Mouse (Mus musculus): ENCODE results near the gene Dpagt1. TPM values are rescaled to one million over a fixed set of nuclear protein-coding genes. Genes with fewer than 3 reads are reported as not detected.

The Dpagt1 gene
- polyA plus RNA-seq, 1 experiment: 23.6 TPM

DNA sequence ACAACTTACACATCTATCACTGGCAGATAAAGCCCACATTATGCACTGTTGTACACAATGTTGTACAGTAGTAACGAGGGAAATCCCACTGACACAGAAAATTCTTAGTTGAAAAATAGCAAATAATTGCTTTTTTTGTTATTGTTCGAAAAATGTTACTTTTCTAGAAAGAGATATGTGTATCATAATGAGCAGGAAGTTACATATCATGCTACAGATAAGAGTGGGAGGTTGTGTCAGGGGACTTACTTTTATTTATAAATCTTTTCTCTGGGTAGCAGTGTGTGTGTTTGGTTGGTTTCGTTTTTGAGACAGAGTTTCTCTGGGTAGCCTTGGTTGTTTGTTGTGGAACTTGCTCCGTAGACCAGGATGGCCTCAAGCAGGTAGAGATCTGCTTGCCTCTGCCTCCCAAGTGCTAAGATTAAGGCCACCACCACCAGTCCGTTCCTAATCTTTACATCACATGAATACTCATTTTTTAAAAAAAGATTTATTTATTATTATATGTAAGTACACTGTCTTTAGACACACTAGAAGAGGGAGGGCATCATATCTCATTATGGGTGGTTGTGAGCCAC, 52.4 kb downstream of the Dpagt1 start:
- no peaks in the 10 kb centered on the region for H3K4me1 ChIP-seq (ENCODE audit: control insufficient read depth, insufficient read depth, low read length)
- no peaks in the 10 kb centered on the region for H3K27me3 ChIP-seq (ENCODE audit: control insufficient read depth, insufficient read depth, low read length)
- DNase-seq: no peak
- no peak overlapping the region for H3K27ac ChIP-seq (ENCODE audit: insufficient read depth, low read length)
- 87% methylated on average over 5 of the region's 5 CpGs for WGBS
- no peak overlapping the region for H3K4me3 ChIP-seq (replicated peaks; ENCODE audit: insufficient read depth, low read depth, low read length)
- no peak for TF ChIP-seq POLR2A (IDR thresholded peaks at IDR 0.05; ENCODE audit: borderline replicate concordance, insufficient read depth, low read length)

DNA sequence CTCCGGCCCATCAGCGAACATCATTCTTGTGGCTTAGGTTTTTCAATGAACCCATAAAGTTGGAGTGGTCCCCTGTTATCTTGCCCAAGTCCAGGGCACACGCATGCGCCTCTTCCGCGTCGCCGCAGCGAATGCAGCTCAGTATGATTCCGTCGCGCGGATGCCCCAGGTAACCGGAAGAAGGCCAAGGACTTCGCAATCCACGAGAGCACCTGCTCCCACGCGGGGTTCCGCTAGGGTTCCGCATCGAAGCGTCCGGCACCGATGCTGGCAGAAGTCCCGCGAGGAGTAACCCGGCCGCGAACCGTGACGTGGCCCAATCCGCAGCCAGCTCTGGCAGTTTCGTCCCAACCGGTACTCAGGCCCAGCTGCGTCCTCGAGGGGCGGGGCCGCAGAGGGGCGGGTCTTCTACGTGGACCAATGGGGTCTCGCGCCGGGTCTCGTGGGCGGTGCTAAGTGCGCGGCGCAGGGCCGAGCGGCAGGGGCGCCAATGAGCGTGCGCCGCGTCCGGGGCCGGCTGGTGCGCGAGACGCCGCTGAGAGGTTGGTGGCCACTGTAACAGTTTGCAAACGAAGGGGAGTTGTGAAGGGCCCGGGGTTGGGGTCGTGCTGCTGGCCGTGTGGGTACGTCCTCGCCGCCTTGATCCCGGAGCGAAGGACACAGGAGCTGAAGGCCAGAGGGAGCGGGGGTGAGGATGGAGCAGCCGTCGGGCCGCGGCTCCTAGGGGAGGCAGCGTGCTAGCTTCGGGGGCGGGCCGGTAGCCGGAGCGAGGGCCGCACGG, 53.4 kb downstream of the Dpagt1 start, which contains the start of gene Hyou1:
Hyou1 (plus strand) TSS at position 437 of the 781 bp plus-strand sequence.
- no peak for TF ChIP-seq CTCF (IDR thresholded peaks at IDR 0.05; ENCODE audit: borderline replicate concordance, insufficient read depth, low read depth, low read length)
- TF ChIP-seq POLR2A (IDR thresholded peaks at IDR 0.05; ENCODE audit: borderline replicate concordance, insufficient read depth, low read length): peak; percentile 73; the same call in 1 of the 2 replicates

DNA sequence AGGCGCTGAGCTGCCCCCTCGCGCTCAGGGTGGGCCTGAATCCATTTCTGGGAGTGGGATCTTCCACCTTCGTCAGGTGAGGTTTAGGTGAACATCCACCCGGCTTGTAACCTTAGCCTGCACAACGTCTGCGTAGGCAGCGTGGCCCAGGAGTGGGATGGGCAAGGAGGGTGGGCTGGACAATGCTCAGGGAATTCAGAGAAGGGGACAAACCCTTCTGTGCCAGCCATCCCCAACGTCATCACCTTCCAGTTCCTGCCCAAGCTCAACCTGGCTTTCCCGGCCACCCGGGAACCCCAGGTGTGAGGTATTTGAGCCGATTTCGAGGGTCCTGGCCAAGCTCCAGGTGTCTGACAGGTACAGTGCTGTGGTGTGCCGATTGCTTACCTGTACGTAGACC, 54.0 kb downstream of the Dpagt1 start:
- no peak for TF ChIP-seq CTCF (IDR thresholded peaks at IDR 0.05; ENCODE audit: borderline replicate concordance, insufficient read depth, low read depth, low read length)
- no peak for TF ChIP-seq POLR2A (IDR thresholded peaks at IDR 0.05; ENCODE audit: borderline replicate concordance, insufficient read depth, low read length)

More for the DNA sequence above, 53.4 kb downstream of the Dpagt1 start, which contains the start of gene Hyou1:
- Histone ChIP-seq H3K4me1 (ENCODE audit: control insufficient read depth, insufficient read depth, low read length) (no peaks in the 10 kb centered on the region), H3K27me3 (ENCODE audit: control insufficient read depth, insufficient read depth, low read length) (no peaks in the 10 kb centered on the region), H3K4me3 (replicated peaks; ENCODE audit: insufficient read depth, low read depth, low read length) (peak within 1 kb of the TSS; percentile 79), H3K27ac (ENCODE audit: insufficient read depth, low read length) (peak within 1 kb of the TSS; percentile 11; the same call in 1 of the 2 replicates)
- peak; percentile 99 to 100 for DNase-seq
- under 1% methylated on average over 83 of the region's 83 CpGs for WGBS

More for the DNA sequence above, 54.0 kb downstream of the Dpagt1 start:
- H3K27ac ChIP-seq (ENCODE audit: insufficient read depth, low read length): peak overlapping the region; percentile 9; the same call in 1 of the 2 replicates
- peak overlapping the region; percentile 79 for H3K4me3 ChIP-seq (replicated peaks; ENCODE audit: insufficient read depth, low read depth, low read length)
- 4% methylated on average over 15 of the region's 15 CpGs for WGBS
- peak in 1 of 2 experiments; percentile 47 for DNase-seq
- no peaks in the 10 kb centered on the region for H3K27me3 ChIP-seq (ENCODE audit: control insufficient read depth, insufficient read depth, low read length)
- no peaks in the 10 kb centered on the region for H3K4me1 ChIP-seq (ENCODE audit: control insufficient read depth, insufficient read depth, low read length)

Other genes with a start within 250 kb of the Dpagt1 start
- gene Mfrp, start 224.3 kb upstream of the Dpagt1 start, polyA plus RNA-seq (2012; rRNA removed): 2.7 and 7.3 TPM in 2 replicates
- gene C1qtnf5, start 218.8 kb upstream of the Dpagt1 start, polyA plus RNA-seq (2012; rRNA removed): 26.0 and 29.1 TPM in 2 replicates
- 0.41 and 0.75 TPM in 2 replicates for gene Gm49380, start 212.5 kb upstream of the Dpagt1 start, polyA plus RNA-seq (2012; rRNA removed)
- gene Rnf26, start 212.5 kb upstream of the Dpagt1 start, polyA plus RNA-seq (2012; rRNA removed): 31.2 and 34.0 TPM in 2 replicates
- gene Mcam, start 191.6 kb upstream of the Dpagt1 start, polyA plus RNA-seq (2012; rRNA removed): 57.0 and 61.8 TPM in 2 replicates
- 14.5 and 15.3 TPM in 2 replicates for gene Cbl, start 92.0 kb upstream of the Dpagt1 start, polyA plus RNA-seq (2012; rRNA removed)
- 3.7 and 7.0 TPM in 2 replicates for gene Ccdc153, start 85.3 kb upstream of the Dpagt1 start, polyA plus RNA-seq (2012; rRNA removed)
- 0.08 and 0.19 TPM in 2 replicates for gene Pdzd3, start 74.5 kb upstream of the Dpagt1 start, polyA plus RNA-seq (2012; rRNA removed)
- gene Nlrx1, start 57.4 kb upstream of the Dpagt1 start, polyA plus RNA-seq (2012; rRNA removed): 7.9 and 9.9 TPM in 2 replicates
- 105 and 120 TPM in 2 replicates for gene Abcg4, start 37.4 kb upstream of the Dpagt1 start, polyA plus RNA-seq (2012; rRNA removed)
- gene Hinfp, start 20.3 kb upstream of the Dpagt1 start, polyA plus RNA-seq (2012; rRNA removed): 35.8 and 36.0 TPM in 2 replicates
- 112 and 113 TPM in 2 replicates for gene C2cd2l, start 5.7 kb upstream of the Dpagt1 start, polyA plus RNA-seq (2012; rRNA removed)
- gene H2afx, start 8.7 kb downstream of the Dpagt1 start, polyA plus RNA-seq (2012; rRNA removed): 63.1 and 63.5 TPM in 2 replicates
- gene Hmbs, start 18.2 kb downstream of the Dpagt1 start, polyA plus RNA-seq (2012; rRNA removed): 32.2 and 35.4 TPM in 2 replicates
- 58.4 and 60.9 TPM in 2 replicates for gene Vps11, start 35.7 kb downstream of the Dpagt1 start, polyA plus RNA-seq (2012; rRNA removed)
- gene Hyou1, start 53.5 kb downstream of the Dpagt1 start, polyA plus RNA-seq (2012; rRNA removed): 53.2 and 55.0 TPM in 2 replicates
- gene Slc37a4, start 70.8 kb downstream of the Dpagt1 start, polyA plus RNA-seq (2012; rRNA removed): 49.8 and 52.2 TPM in 2 replicates
- gene Rps25, start 81.1 kb downstream of the Dpagt1 start, polyA plus RNA-seq (2012; rRNA removed): 434 and 456 TPM in 2 replicates
- gene Trappc4, start 81.6 kb downstream of the Dpagt1 start, polyA plus RNA-seq (2012; rRNA removed): 97.9 and 103 TPM in 2 replicates
- 50.1 and 53.2 TPM in 2 replicates for gene Ccdc84, start 92.5 kb downstream of the Dpagt1 start, polyA plus RNA-seq (2012; rRNA removed)
- not detected in 2 replicates for gene Foxr1, start 115.1 kb downstream of the Dpagt1 start, polyA plus RNA-seq (2012; rRNA removed)
- 0.13 TPM in 1 of 2 replicates, not detected in the other for gene Upk2, start 129.0 kb downstream of the Dpagt1 start, polyA plus RNA-seq (2012; rRNA removed)
- 22.0 and 22.3 TPM in 2 replicates for gene Bcl9l, start 156.8 kb downstream of the Dpagt1 start, polyA plus RNA-seq (2012; rRNA removed)
- 0.08 and 0.20 TPM in 2 replicates for gene Cxcr5, start 235.9 kb downstream of the Dpagt1 start, polyA plus RNA-seq (2012; rRNA removed)